Mouse (Mus musculus) 3134 (cell line): ENCODE data around the gene Epb41l4b.

Experiments
- DNase-seq: peaks from one replicate; pipeline ENCODE4 v3.0.0-alpha.2; 2011; ENCODE audit warnings: low spot score; ENCODE audit not compliant: insufficient read length; ENCODE audit errors: extremely low read depth

Gene Epb41l4b

GRCm38 (mm10) chr4:57016366-57017171, 126.7 kb downstream of the Epb41l4b start:
- DNase-seq = no peak

- DNase-seq = no peak
Observed at GRCm38 (mm10) chr4:57015032-57015431, 128.2 kb downstream of the Epb41l4b start.

GRCm38 (mm10) chr4:57011454-57012046, 131.7 kb downstream of the Epb41l4b start:
- DNase-seq = no peak

- no peak for DNase-seq
Observed at GRCm38 (mm10) chr4:57010919-57011318, 132.3 kb downstream of the Epb41l4b start.

- DNase-seq = no peak
Observed at GRCm38 (mm10) chr4:57010425-57010824, 132.8 kb downstream of the Epb41l4b start.

- DNase-seq = no peak
Observed at GRCm38 (mm10) chr4:57007717-57008116, 135.5 kb downstream of the Epb41l4b start.

- no peak for DNase-seq
Observed at GRCm38 (mm10) chr4:57005011-57005410, 138.2 kb downstream of the Epb41l4b start.

- no peak for DNase-seq
Observed at GRCm38 (mm10) chr4:57003886-57004285, 139.4 kb downstream of the Epb41l4b start.

GRCm38 (mm10) chr4:57002751-57003150, 140.5 kb downstream of the Epb41l4b start:
- DNase-seq = no peak

- no peak for DNase-seq
Observed at GRCm38 (mm10) chr4:57001437-57001836, 141.8 kb downstream of the Epb41l4b start.

- no peak for DNase-seq
Observed at GRCm38 (mm10) chr4:56993331-56993730, 149.9 kb downstream of the Epb41l4b start.

GRCm38 (mm10) chr4:56991951-56992350, 151.3 kb downstream of the Epb41l4b start:
- no peak for DNase-seq

- no peak for DNase-seq
Observed at GRCm38 (mm10) chr4:56990215-56990584, 153.0 kb downstream of the Epb41l4b start, which contains the start of gene Frrs1l. Gene Frrs1l (minus strand): TSS chr4:56990391.

- DNase-seq = no peak
Observed at GRCm38 (mm10) chr4:56989431-56990214, 153.6 kb downstream of the Epb41l4b start.

GRCm38 (mm10) chr4:56965586-56966179, 177.6 kb downstream of the Epb41l4b start:
- no peak for DNase-seq

- no peak for DNase-seq
Observed at GRCm38 (mm10) chr4:56963687-56964086, 179.6 kb downstream of the Epb41l4b start.

GRCm38 (mm10) chr4:56961320-56961925, 181.8 kb downstream of the Epb41l4b start:
- no peak for DNase-seq

- DNase-seq = no peak
Observed at GRCm38 (mm10) chr4:56957518-56957917, 185.7 kb downstream of the Epb41l4b start.

GRCm38 (mm10) chr4:56953235-56953634, 190.0 kb downstream of the Epb41l4b start:
- no peak for DNase-seq

- no peak for DNase-seq
Observed at GRCm38 (mm10) chr4:56951701-56952100, 191.5 kb downstream of the Epb41l4b start.

GRCm38 (mm10) chr4:56949494-56949893, 193.7 kb downstream of the Epb41l4b start:
- DNase-seq = no peak
